Mouse (Mus musculus) hindbrain, embryonic 11.5 days (tissue): ENCODE data around the gene Afg3l1. TPM values are rescaled to one million over a fixed set of nuclear protein-coding genes. Genes with fewer than 3 reads are reported as not detected.
A peak's percentile ranks its signal among the peaks of the same experiment; 100 is the strongest.
"Not testable (repeated sequence)": the region's sequence is repeated elsewhere in the genome, so short reads cannot be mapped to it uniquely, and the experiment has no call there.

ENCODE experiments used
- ATAC-seq: fragments of 200-750 bp; cut with Nextera tagmentation; 2 replicates; pipeline ENCODE4 v1.8.0; 2017; ENCODE audit warnings: mild to moderate bottlenecking, moderate TSS enrichment, moderate library complexity; ENCODE audit not compliant: low FRiP score
- DNase-seq: peaks from one replicate; pipeline ENCODE4 v3.0.0-alpha.2; 2015; ENCODE audit warnings: low spot score
- H3K27ac ChIP-seq: fragments of 300-500 bp; sonication (generic); 2 replicates; pipeline ENCODE4 v1.5.1; 2014; ENCODE audit warnings: mild to moderate bottlenecking, low read depth, low read length
- H3K27me3 ChIP-seq: fragments of 300-500 bp; sonication (generic); 2 replicates; pipeline ENCODE4 v1.6.1; 2014; ENCODE audit warnings: mild to moderate bottlenecking, low read length, moderate library complexity, mixed read lengths; ENCODE audit not compliant: control insufficient read depth, insufficient read depth
- H3K36me3 ChIP-seq: fragments of 300-500 bp; sonication (generic); 2 replicates; pipeline ENCODE4 v1.6.1; 2014; ENCODE audit warnings: mild to moderate bottlenecking, low read length, moderate library complexity, mixed read lengths; ENCODE audit not compliant: control insufficient read depth, insufficient read depth
- H3K4me1 ChIP-seq: fragments of 300-500 bp; sonication (generic); replicated peaks from 2 replicates; pipeline ENCODE4 v1.6.1; 2014; ENCODE audit warnings: low read length, mixed read lengths; ENCODE audit not compliant: control insufficient read depth, insufficient read depth
- H3K4me2 ChIP-seq: fragments of 300-500 bp; sonication (generic); replicated peaks from 2 replicates; pipeline ENCODE4 v1.6.1; 2014; ENCODE audit warnings: mild to moderate bottlenecking, low read depth, low read length
- H3K4me3 ChIP-seq: fragments of 300-500 bp; sonication (generic); 2 replicates; pipeline ENCODE4 v1.5.1; 2014; ENCODE audit warnings: low read depth, low read length
- H3K9ac ChIP-seq: fragments of 300-500 bp; sonication (generic); 2 replicates; pipeline ENCODE4 v1.6.1; 2014; ENCODE audit warnings: low read depth, low read length
- H3K9me3 ChIP-seq: fragments of 300-500 bp; sonication (generic); 2 replicates; pipeline ENCODE4 v1.6.1; 2016; ENCODE audit warnings: low read length; ENCODE audit not compliant: control insufficient read depth
- WGBS: fragments of 180-500 bp; shearing (Covaris S2); extraction: QIAGEN DNeasy Blood & Tissue Kit; methylation state at CpG from one replicate; pipeline ENCODE4 v1.1.7; 2014; 5-methylcytosine and 5-hydroxymethylcytosine counted together
- polyA plus RNA-seq: library from polyadenylated mRNA; unstranded; fragments of >200 nt; fragmentation: Nextera tagmentation; extraction: Ambion mirVana; gene quantifications from 2 replicates; pipeline ENCODE4 v1.2.1, GENCODE M21; 2014

The Afg3l1 gene
- polyA plus RNA-seq, 1 experiment from 2014 or later: 30.7 TPM

DNA sequence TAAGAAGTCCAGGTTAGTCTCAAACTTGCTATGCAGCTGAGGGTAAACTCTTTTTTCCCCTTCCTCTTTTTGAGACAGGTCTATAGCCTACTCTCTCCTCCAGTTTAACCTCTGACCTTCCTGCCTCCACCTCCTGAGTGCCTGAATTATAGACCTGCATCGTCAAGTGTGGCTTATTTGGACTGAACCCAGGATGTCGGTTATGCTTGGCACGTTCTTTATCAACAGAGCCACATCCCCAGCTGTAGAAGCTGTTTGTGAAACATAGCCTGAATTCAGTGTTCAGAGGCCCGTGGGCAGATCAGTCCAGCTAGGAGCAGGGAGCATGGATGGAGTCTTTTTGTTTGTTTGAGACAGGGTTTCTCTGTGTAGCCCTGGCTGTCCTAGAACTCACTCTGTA, 25.6 kb upstream of the Afg3l1 start:
- H3K9ac ChIP-seq: no peak overlapping the region
- no peaks in the 10 kb centered on the region for H3K4me1 ChIP-seq
- no peak overlapping the region for H3K4me3 ChIP-seq
- WGBS: 91% methylated on average over 4 of the region's 4 CpGs
- peaks cover 2% of the 10 kb centered on the region; the same call in 1 of the 2 replicates for H3K36me3 ChIP-seq
- H3K27me3 ChIP-seq: no peaks in the 10 kb centered on the region
- no peak overlapping the region for H3K27ac ChIP-seq
- no peaks in the 10 kb centered on the region for H3K9me3 ChIP-seq
- H3K4me2 ChIP-seq: no peak overlapping the region
- no peak for ATAC-seq
- no peak for DNase-seq

GRCm38 (mm10) chr8:123453291-123453690, 24.4 kb upstream of the Afg3l1 start:
- H3K27me3 ChIP-seq: no peaks in the 10 kb centered on the region
- H3K27ac ChIP-seq: no peak overlapping the region
- ATAC-seq: no peak
- no peaks in the 10 kb centered on the region for H3K9me3 ChIP-seq
- H3K9ac ChIP-seq: no peak overlapping the region
- no peaks in the 10 kb centered on the region for H3K4me1 ChIP-seq
- H3K36me3 ChIP-seq: peaks cover 5% of the 10 kb centered on the region; the same call in 1 of the 2 replicates
- DNase-seq: no peak
- H3K4me3 ChIP-seq: no peak overlapping the region
- 83% methylated on average over 7 of the region's 7 CpGs for WGBS
- H3K4me2 ChIP-seq: no peak overlapping the region

GRCm38 (mm10) chr8:123453951-123454350, 23.8 kb upstream of the Afg3l1 start:
- Histone ChIP-seq H3K4me3 (no peak overlapping the region), H3K4me2 (no peak overlapping the region), H3K27ac (no peak overlapping the region), H3K4me1 (no peaks in the 10 kb centered on the region), H3K9me3 (no peaks in the 10 kb centered on the region), H3K36me3 (peaks cover 7% of the 10 kb centered on the region; the same call in 1 of the 2 replicates), H3K27me3 (no peaks in the 10 kb centered on the region), H3K9ac (no peak overlapping the region)
- WGBS: 82% methylated on average over 5 of the region's 5 CpGs
- DNase-seq: no peak
- ATAC-seq: no peak

DNA sequence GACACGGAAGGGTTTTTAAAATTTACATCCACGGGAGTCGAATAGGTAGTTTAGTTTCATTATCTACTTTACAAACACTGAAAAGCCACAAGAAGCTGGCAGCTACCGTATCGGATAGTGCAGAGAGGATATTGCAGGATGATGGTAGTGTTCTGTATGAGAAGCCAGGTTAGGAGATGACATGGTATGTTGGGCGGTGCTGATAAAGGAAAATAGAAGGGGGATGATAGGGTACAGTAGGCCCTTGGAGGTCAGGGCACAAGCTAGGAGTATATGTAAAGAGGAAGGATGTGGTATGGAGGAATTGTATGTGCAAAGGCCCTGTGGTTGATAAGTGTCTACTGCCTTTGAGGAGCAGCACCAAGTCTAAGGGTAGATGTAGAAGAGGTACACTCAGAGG, 23.1 kb upstream of the Afg3l1 start:
- peaks cover 7% of the 10 kb centered on the region for H3K36me3 ChIP-seq
- 93% methylated on average over 6 of the region's 6 CpGs for WGBS
- no peaks in the 10 kb centered on the region for H3K9me3 ChIP-seq
- no peak for ATAC-seq
- H3K27ac ChIP-seq: no peak overlapping the region
- H3K4me2 ChIP-seq: no peak overlapping the region
- H3K4me3 ChIP-seq: no peak overlapping the region
- no peak for DNase-seq
- H3K4me1 ChIP-seq: no peaks in the 10 kb centered on the region
- H3K27me3 ChIP-seq: no peaks in the 10 kb centered on the region
- H3K9ac ChIP-seq: no peak overlapping the region

DNA sequence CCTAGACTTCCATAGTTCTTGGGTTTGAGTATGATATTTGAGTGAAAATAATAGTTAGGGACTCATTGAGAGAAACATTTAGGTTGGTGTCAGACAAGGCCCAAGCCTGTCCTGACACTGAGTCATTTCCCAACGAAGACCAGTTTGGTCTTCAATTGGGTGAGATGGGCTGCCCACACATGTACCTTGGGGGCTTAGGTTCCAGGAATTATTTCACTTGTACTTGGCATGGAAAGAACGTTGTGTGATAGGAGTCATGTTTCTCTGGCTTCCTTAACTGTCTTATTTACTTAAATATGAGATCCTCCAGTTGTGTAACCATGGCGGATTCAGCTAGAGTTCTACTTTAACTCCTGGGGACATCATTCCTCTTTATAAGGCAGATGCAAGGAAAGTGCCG, 14.1 kb upstream of the Afg3l1 start:
- 89% methylated on average over 4 of the region's 4 CpGs for WGBS
- Histone ChIP-seq H3K4me2 (no peak overlapping the region), H3K4me1 (no peaks in the 10 kb centered on the region), H3K27me3 (no peaks in the 10 kb centered on the region), H3K9me3 (no peaks in the 10 kb centered on the region), H3K36me3 (peaks cover 3% of the 10 kb centered on the region; the same call in 1 of the 2 replicates), H3K4me3 (no peak overlapping the region), H3K9ac (no peak overlapping the region), H3K27ac (no peak overlapping the region)
- DNase-seq: no peak
- no peak for ATAC-seq

DNA sequence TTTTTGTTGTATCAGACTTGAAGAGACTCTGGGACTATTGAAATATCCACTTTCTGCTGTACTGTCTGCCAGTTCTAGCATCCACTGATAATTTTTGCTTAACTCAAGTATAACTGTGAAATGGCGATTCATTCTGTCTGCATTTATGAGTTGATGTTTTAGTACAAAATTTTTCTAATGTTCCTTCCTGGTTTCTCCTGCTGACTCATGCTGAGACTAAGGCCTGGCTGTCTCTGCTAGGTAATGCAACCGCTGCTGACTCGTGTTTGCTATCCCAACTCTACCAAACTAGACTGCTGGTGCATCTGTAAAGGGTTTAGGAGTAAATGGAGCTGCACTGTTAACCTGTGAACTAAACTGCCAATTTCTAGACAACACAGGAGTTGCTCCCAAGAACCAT, 10.2 kb upstream of the Afg3l1 start:
- Histone ChIP-seq H3K9ac (no peak overlapping the region), H3K4me3 (no peak overlapping the region), H3K4me1 (no peaks in the 10 kb centered on the region), H3K9me3 (no peaks in the 10 kb centered on the region), H3K27me3 (no peaks in the 10 kb centered on the region), H3K4me2 (no peak overlapping the region), H3K36me3 (no peaks in the 10 kb centered on the region), H3K27ac (no peak overlapping the region)
- WGBS: 70% methylated on average over 3 of the region's 3 CpGs
- ATAC-seq: no peak
- no peak for DNase-seq

GRCm38 (mm10) chr8:123472991-123473390, 4.7 kb upstream of the Afg3l1 start:
- 77% methylated on average over 6 of the region's 6 CpGs for WGBS
- not testable (repeated sequence) for H3K9ac ChIP-seq, H3K27me3 ChIP-seq, H3K27ac ChIP-seq, H3K9me3 ChIP-seq, ATAC-seq, DNase-seq, H3K4me1 ChIP-seq, H3K36me3 ChIP-seq, H3K4me3 ChIP-seq, H3K4me2 ChIP-seq

GRCm38 (mm10) chr8:123474549-123474948, 3.2 kb upstream of the Afg3l1 start:
- H3K27me3 ChIP-seq, H3K4me2 ChIP-seq, H3K27ac ChIP-seq, ATAC-seq, DNase-seq, H3K4me1 ChIP-seq, H3K9me3 ChIP-seq, H3K36me3 ChIP-seq, H3K4me3 ChIP-seq, H3K9ac ChIP-seq: not testable (repeated sequence)
- 73% methylated on average over 5 of the region's 5 CpGs for WGBS

DNA sequence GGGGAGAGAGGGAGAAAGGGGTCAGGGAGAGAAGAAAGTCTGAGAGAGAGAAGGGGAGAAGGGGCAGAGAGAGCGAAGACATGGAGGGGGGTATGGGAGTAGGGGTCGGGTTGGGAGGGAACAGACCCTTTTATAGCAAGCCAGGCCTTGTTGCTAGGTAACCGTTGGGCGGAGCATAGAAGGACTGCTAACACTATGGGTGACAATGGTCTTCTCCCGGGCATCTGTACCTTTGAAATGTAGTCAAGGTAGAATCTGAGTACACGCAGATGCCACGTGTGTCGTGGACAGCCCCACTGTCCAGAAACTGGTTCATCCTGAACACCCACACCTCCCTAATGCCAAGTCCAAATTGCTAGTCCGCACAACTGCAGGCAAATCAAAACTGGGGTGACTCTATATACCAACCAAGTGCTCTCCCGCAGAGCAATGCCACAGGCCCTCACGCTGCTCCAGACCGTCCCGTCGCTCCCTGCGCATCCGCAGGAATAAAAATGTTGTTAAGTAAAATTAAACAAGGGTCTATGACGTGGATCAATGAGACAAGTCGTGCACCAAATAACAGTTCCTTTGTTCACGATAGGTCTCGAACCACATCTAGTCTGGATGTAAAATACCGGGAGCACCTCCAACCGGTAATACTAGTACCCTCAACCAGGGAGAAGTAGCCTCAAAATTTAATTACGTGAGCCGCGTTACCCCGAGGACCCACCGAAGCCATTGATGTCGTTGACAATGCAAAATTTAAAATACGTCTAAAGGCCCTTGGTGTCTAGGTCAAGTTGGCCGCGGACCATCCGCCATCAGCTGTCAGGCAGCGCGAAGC, 579 bp upstream of the Afg3l1 start:
- no peaks in the 10 kb centered on the region; the same call in 1 of the 2 replicates for H3K4me1 ChIP-seq
- H3K36me3 ChIP-seq: 0 out of 2 replicates have a peak, but pooled peaks cover 2% of the 10 kb centered on the region
- peak overlapping the region; percentile 93; the same call in 1 of the 2 replicates for H3K27ac ChIP-seq
- H3K4me3 ChIP-seq: peak overlapping the region; percentile 84
- H3K27me3 ChIP-seq: no peaks in the 10 kb centered on the region
- WGBS: 7% methylated on average over 34 of the region's 34 CpGs
- peak overlapping the region; percentile 60 for H3K4me2 ChIP-seq
- peak overlapping the region; percentile 84 for H3K9ac ChIP-seq
- DNase-seq (peak; percentile 55), ATAC-seq (peak; percentile 62)
- H3K9me3 ChIP-seq: no peaks in the 10 kb centered on the region
